Mouse (Mus musculus): ENCODE data around the gene Hddc3.

Gene Hddc3

GRCm38 (mm10) chr7:80331433-80331832 lies 11.5 kb upstream of the Hddc3 start:
- DNase-seq (ENCODE audit: extremely low read depth, low read depth), result no peak

GRCm38 (mm10) chr7:80334848-80335247 lies 8.1 kb upstream of the Hddc3 start:
- DNase-seq (ENCODE audit: extremely low read depth, low read depth), result no peak

GRCm38 (mm10) chr7:80336932-80337331 lies 6.0 kb upstream of the Hddc3 start:
- DNase-seq (ENCODE audit: extremely low read depth, low read depth), result no peak

GRCm38 (mm10) chr7:80339371-80339770 lies 3.5 kb upstream of the Hddc3 start:
- DNase-seq (ENCODE audit: extremely low read depth, low read depth), result no peak

- peak; percentile 90 for DNase-seq (ENCODE audit: extremely low read depth, low read depth)
Measured at GRCm38 (mm10) chr7:80339793-80340628, 2.9 kb upstream of the Hddc3 start.

- peak; percentile 62 for DNase-seq (ENCODE audit: extremely low read depth, low read depth)
Measured at GRCm38 (mm10) chr7:80340793-80341192, 2.1 kb upstream of the Hddc3 start, which contains the start of gene Unc45a. Gene Unc45a, minus strand, starts transcription at chr7:80341005.

GRCm38 (mm10) chr7:80341793-80342192 lies 1.1 kb upstream of the Hddc3 start:
- peak; percentile 22 for DNase-seq (ENCODE audit: extremely low read depth, low read depth)

- peak; percentile 24 for DNase-seq (ENCODE audit: extremely low read depth, low read depth)
Measured at GRCm38 (mm10) chr7:80343270-80344018, 540 bp downstream of the Hddc3 start.

GRCm38 (mm10) chr7:80346173-80346572 lies 3.3 kb downstream of the Hddc3 start:
- no peak for DNase-seq (ENCODE audit: extremely low read depth, low read depth)

GRCm38 (mm10) chr7:80346830-80347229 lies 3.9 kb downstream of the Hddc3 start:
- DNase-seq (ENCODE audit: extremely low read depth, low read depth), result no peak

- no peak for DNase-seq (ENCODE audit: extremely low read depth, low read depth)
Measured at GRCm38 (mm10) chr7:80347670-80348586, 5.0 kb downstream of the Hddc3 start.

- no peak for DNase-seq (ENCODE audit: extremely low read depth, low read depth)
Measured at GRCm38 (mm10) chr7:80350808-80351207, 7.9 kb downstream of the Hddc3 start.

GRCm38 (mm10) chr7:80352920-80353319 lies 10.0 kb downstream of the Hddc3 start:
- DNase-seq (ENCODE audit: extremely low read depth, low read depth), result no peak

- no peak for DNase-seq (ENCODE audit: extremely low read depth, low read depth)
Measured at GRCm38 (mm10) chr7:80356351-80356750, 13.4 kb downstream of the Hddc3 start.

GRCm38 (mm10) chr7:80357156-80357555 lies 14.3 kb downstream of the Hddc3 start:
- DNase-seq (ENCODE audit: extremely low read depth, low read depth), result no peak

GRCm38 (mm10) chr7:80358039-80358438 lies 15.1 kb downstream of the Hddc3 start:
- DNase-seq (ENCODE audit: extremely low read depth, low read depth), result no peak

GRCm38 (mm10) chr7:80360435-80360834 lies 17.5 kb downstream of the Hddc3 start:
- no peak for DNase-seq (ENCODE audit: extremely low read depth, low read depth)

GRCm38 (mm10) chr7:80365759-80366158 lies 22.9 kb downstream of the Hddc3 start:
- DNase-seq (ENCODE audit: extremely low read depth, low read depth), result no peak

- DNase-seq (ENCODE audit: extremely low read depth, low read depth), result no peak
Measured at GRCm38 (mm10) chr7:80367232-80367631, 24.3 kb downstream of the Hddc3 start.

GRCm38 (mm10) chr7:80368009-80368408 lies 25.1 kb downstream of the Hddc3 start:
- no peak for DNase-seq (ENCODE audit: extremely low read depth, low read depth)

GRCm38 (mm10) chr7:80368635-80369421 lies 25.9 kb downstream of the Hddc3 start:
- DNase-seq (ENCODE audit: extremely low read depth, low read depth), result no peak
